Mouse (Mus musculus) MEL (cell line): ENCODE data around the gene Mark1. TPM values are rescaled to one million over a fixed set of nuclear protein-coding genes. Genes with fewer than 3 reads are reported as not detected.

ENCODE experiments used
- DNase-seq: peaks from one replicate; pipeline ENCODE4 v3.0.0; 2011; ENCODE audit warnings: low read depth, low spot score
- H3K27ac ChIP-seq: 2 replicates; pipeline ENCODE4 v1.5.1; 2012; ENCODE audit warnings: low read depth, mild to moderate bottlenecking, control low read depth, low read length, moderate library complexity; ENCODE audit not compliant: control insufficient read depth
- H3K27me3 ChIP-seq, 2 experiments: fragments of 150-350 bp in 1 of 2; sonication (generic) in 1 of 2; 2 replicates each; pipeline ENCODE4 v1.6.1; 2012; ENCODE audit warnings: low read length in 2 of 2, mild to moderate bottlenecking in 2 of 2, improper control_type of control experiment in 1 of 2, moderate library complexity in 1 of 2; ENCODE audit not compliant: insufficient read depth in 2 of 2, control insufficient read depth in 1 of 2
- H3K36me3 ChIP-seq, 2 experiments: 2 replicates each; pipeline ENCODE4 v1.6.1; 2012 to 2014; ENCODE audit warnings: low read length in 2 of 2, improper control_type of control experiment in 1 of 2, inconsistent platforms in 1 of 2, mild to moderate bottlenecking in 1 of 2; ENCODE audit not compliant: insufficient read depth in 2 of 2, control insufficient read depth in 1 of 2
- H3K4me1 ChIP-seq, 2 experiments: fragments of 150-350 bp in 1 of 2; sonication (generic) in 1 of 2; 2 replicates each; pipeline ENCODE4 v1.6.1; 2012; ENCODE audit warnings: low read length in 2 of 2, improper control_type of control experiment in 1 of 2, mild to moderate bottlenecking in 1 of 2; ENCODE audit not compliant: insufficient read depth in 2 of 2, control insufficient read depth in 1 of 2
- H3K4me3 ChIP-seq, 2 experiments: fragments of 150-350 bp in 1 of 2; sonication (generic) in 1 of 2; 2 replicates each; pipeline ENCODE4 v1.5.1; 2012; ENCODE audit warnings: low read depth in 2 of 2, low read length in 2 of 2, mild to moderate bottlenecking in 2 of 2, moderate library complexity in 2 of 2, control low read depth in 1 of 2, improper control_type of control experiment in 1 of 2; ENCODE audit not compliant: control insufficient read depth in 1 of 2, insufficient read depth in 1 of 2
- H3K79me2 ChIP-seq: 2 replicates; pipeline ENCODE4 v1.6.1; 2012; ENCODE audit warnings: mild to moderate bottlenecking, low read length, moderate library complexity; ENCODE audit not compliant: control insufficient read depth, poor library complexity, insufficient read depth
- H3K9ac ChIP-seq: 2 replicates; pipeline ENCODE4 v1.6.1; 2012; ENCODE audit warnings: low read depth, mild to moderate bottlenecking, control low read depth, low read length, moderate library complexity; ENCODE audit not compliant: control insufficient read depth, poor library complexity, severe bottlenecking
- H3K9me3 ChIP-seq: fragments of 150-350 bp; sonication (generic); replicated peaks from 2 replicates; pipeline ENCODE4 v1.6.1; 2012; ENCODE audit warnings: mild to moderate bottlenecking, low read length, improper control_type of control experiment, moderate library complexity; ENCODE audit not compliant: insufficient read depth
- CHD1 ChIP-seq: IDR thresholded peaks from 2 replicates; pipeline ENCODE4 v1.6.1; 2012; ENCODE audit warnings: low read depth, mild to moderate bottlenecking, inconsistent platforms, low read length, improper control_type of control experiment
- CTCF ChIP-seq, 3 experiments: IDR thresholded peaks in 2 of 3; conservative IDR thresholded peaks in 1 of 3; 2 replicates each; pipeline ENCODE4 v1.5.1; 2011 to 2012; ENCODE audit warnings: low read length in 3 of 3, low read depth in 2 of 3, mild to moderate bottlenecking in 2 of 3, improper control_type of control experiment in 1 of 3, inconsistent platforms in 1 of 3, mixed read lengths in 1 of 3, moderate library complexity in 1 of 3; ENCODE audit not compliant: control insufficient read depth in 1 of 3, insufficient read depth in 1 of 3, poor library complexity in 1 of 3, severe bottlenecking in 1 of 3
- ELF1 ChIP-seq: IDR thresholded peaks from 2 replicates; pipeline ENCODE4 v1.6.1; 2014; ENCODE audit warnings: low read depth, mild to moderate bottlenecking, inconsistent platforms, low read length, improper control_type of control experiment, moderate library complexity
- ETS1 ChIP-seq: IDR thresholded peaks from 2 replicates; pipeline ENCODE4 v1.6.1; 2012; ENCODE audit warnings: low read depth, mild to moderate bottlenecking, inconsistent platforms, low read length, improper control_type of control experiment, moderate library complexity
- GABPA ChIP-seq: IDR thresholded peaks from 2 replicates; pipeline ENCODE4 v1.6.1; 2012; ENCODE audit warnings: low read depth, mild to moderate bottlenecking, inconsistent platforms, low read length, improper control_type of control experiment, moderate library complexity
- HCFC1 ChIP-seq: IDR thresholded peaks from 2 replicates; pipeline ENCODE4 v1.6.1; 2012; ENCODE audit warnings: low read depth, mild to moderate bottlenecking, inconsistent platforms, low read length, improper control_type of control experiment, moderate library complexity
- MAZ ChIP-seq: IDR thresholded peaks from 2 replicates; pipeline ENCODE4 v1.6.1; 2012; ENCODE audit warnings: low read depth, mild to moderate bottlenecking, inconsistent platforms, low read length, improper control_type of control experiment
- MYB ChIP-seq: IDR thresholded peaks from 2 replicates; pipeline ENCODE4 v1.6.1; 2011; ENCODE audit warnings: mild to moderate bottlenecking, low read depth, low read length, improper control_type of control experiment
- POLR2AphosphoS5 ChIP-seq: IDR thresholded peaks from 2 replicates; pipeline ENCODE4 v1.6.1; 2012; ENCODE audit warnings: low read depth, borderline replicate concordance, mild to moderate bottlenecking, inconsistent platforms, low read length, moderate library complexity, mixed read lengths
- SMC3 ChIP-seq: IDR thresholded peaks from 2 replicates; pipeline ENCODE4 v1.6.1; 2011; ENCODE audit warnings: low read depth, low read length, improper control_type of control experiment
- TAL1 ChIP-seq: IDR thresholded peaks from 2 replicates; pipeline ENCODE4 v1.6.1; 2012; ENCODE audit warnings: mild to moderate bottlenecking, inconsistent platforms, low read length, moderate library complexity, mixed read lengths
- TBP ChIP-seq: IDR thresholded peaks from 2 replicates; pipeline ENCODE4 v1.8.0; 2011; ENCODE audit warnings: low read depth, low read length, improper control_type of control experiment
- TCF12 ChIP-seq: IDR thresholded peaks from 2 replicates; pipeline ENCODE4 v1.6.1; 2014; ENCODE audit warnings: low read depth, mild to moderate bottlenecking, inconsistent platforms, low read length, improper control_type of control experiment, moderate library complexity
- USF1 ChIP-seq: IDR thresholded peaks from 2 replicates; pipeline ENCODE4 v1.6.1; 2014; ENCODE audit warnings: low read depth, mild to moderate bottlenecking, inconsistent platforms, low read length, improper control_type of control experiment, moderate library complexity
- ZMIZ1 ChIP-seq: IDR thresholded peaks from 2 replicates; pipeline ENCODE4 v1.6.1; 2012; ENCODE audit warnings: low read depth, mild to moderate bottlenecking, inconsistent platforms, low read length, improper control_type of control experiment, moderate library complexity
- polyA plus RNA-seq, 2 experiments: library from polyadenylated mRNA; stranded (reverse) in 1 of 2; unstranded in 1 of 2; fragments of >175 nt in 1 of 2; fragments of >200 nt in 1 of 2; gene quantifications; 2 replicates each; pipeline versions ENCODE4 v1.2.1 to v1.2.4; 2012; ENCODE audit warnings: low replicate concordance in 2 of 2, low read depth in 1 of 2; ENCODE audit not compliant: insufficient read length in 2 of 2, insufficient read depth in 1 of 2, missing spikeins in 1 of 2
- total RNA-seq: library from RNA; depleted of rRNA; stranded (reverse); fragments of 300-350 nt; gene quantifications from 2 replicates; pipeline ENCODE4 v1.2.3, GENCODE M21; 2012

Gene Mark1
- total and polyA plus RNA-seq, 3 experiments, result not detected

DNA sequence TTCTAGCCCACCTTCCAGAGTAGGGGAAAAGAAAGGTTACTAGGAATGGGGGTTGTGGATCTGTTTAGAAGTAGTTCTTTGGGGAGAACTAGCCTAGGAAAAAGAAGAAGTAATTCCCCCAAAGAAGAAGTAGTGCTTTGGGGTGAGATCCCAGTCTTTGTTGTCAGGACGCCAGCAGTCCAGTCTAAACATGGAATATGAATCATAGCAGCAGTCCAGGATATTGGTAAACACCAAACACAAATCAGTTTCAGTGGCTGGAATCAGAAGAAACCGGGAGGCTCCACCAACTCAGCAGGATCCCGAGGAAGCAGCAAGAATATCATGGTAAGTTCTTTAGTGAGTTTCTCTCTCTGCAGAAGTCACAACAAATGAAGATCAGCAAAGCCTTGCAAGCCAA, 13.2 kb upstream of the Mark1 start:
- no peak for DNase-seq
- Histone ChIP-seq H3K27me3 (no peaks in the 10 kb centered on the region), H3K27ac (no peak overlapping the region), H3K4me3 (no peak overlapping the region), H3K36me3 (no peaks in the 10 kb centered on the region), H3K79me2 (no peaks in the 10 kb centered on the region), H3K4me1 (no peaks in the 10 kb centered on the region), H3K9ac (no peak overlapping the region), H3K9me3 (no peaks in the 10 kb centered on the region)
- TF ChIP-seq TAL1 (no peak), MYB (no peak), USF1 (no peak), ZMIZ1 (no peak), POLR2AphosphoS5 (no peak), TBP (no peak), GABPA (no peak), CHD1 (no peak), ELF1 (no peak), HCFC1 (no peak)

GRCm38 (mm10) chr1:185007066-185007465, 7.7 kb upstream of the Mark1 start:
- TF ChIP-seq ETS1 (no peak), MAZ (no peak), SMC3 (no peak), CHD1 (no peak), TCF12 (no peak), USF1 (no peak), MYB (no peak), TAL1 (no peak), CTCF (IDR thresholded peaks at IDR 0.05 in 2 of 3, conservative IDR thresholded peaks at IDR 0.05 in 1 of 3; ENCODE audit: control insufficient read depth in 1 of 3, insufficient read depth in 1 of 3, low read depth in 2 of 3, low read length in 3 of 3, poor library complexity in 1 of 3, severe bottlenecking in 1 of 3) (no peak)

More at GRCm38 (mm10) chr1:185007066-185007465, 7.7 kb upstream of the Mark1 start:
- no peaks in the 10 kb centered on the region for H3K27me3 ChIP-seq
- no peaks in the 10 kb centered on the region for H3K9me3 ChIP-seq
- no peak overlapping the region for H3K27ac ChIP-seq
- DNase-seq, result no peak
- no peak overlapping the region for H3K4me3 ChIP-seq
- no peak overlapping the region for H3K9ac ChIP-seq
- H3K4me1 ChIP-seq, result no peaks in the 10 kb centered on the region
- no peaks in the 10 kb centered on the region for H3K36me3 ChIP-seq
- H3K79me2 ChIP-seq, result no peaks in the 10 kb centered on the region
